Mouse (Mus musculus): Measurements from ENCODE around the gene Kifc3. TPM values are rescaled to one million over a fixed set of nuclear protein-coding genes. Genes with fewer than 3 reads are reported as not detected.

Kifc3 gene
- total and polyA plus RNA-seq, 3 experiments, result 0.78 to 1.8 (median 1.7) TPM

GRCm38 (mm10) chr8:95227151-95227468, 24.5 kb upstream of the Kifc3 start:
- dilution Hi-C loops (cut with MboI; ENCODE audit: extremely low pct_ligation_motif_present, extremely low pct_unique_long_range_greater_than_20kb, low sequenced_read_pairs), result no loop called here
- H3K4me2 ChIP-seq (ENCODE audit: insufficient read depth, low read depth, poor library complexity, severe bottlenecking), result no peak overlapping the region

GRCm38 (mm10) chr8:95226251-95227150, 23.9 kb upstream of the Kifc3 start:
- Histone ChIP-seq H3K4me3 (replicated peaks in 1 of 3; ENCODE audit: low read depth in 2 of 3, low read length in 2 of 3, poor library complexity in 1 of 3) (no peak overlapping the region), H3K36me3 (replicated peaks in 1 of 2; ENCODE audit: control insufficient read depth in 1 of 2, insufficient read depth in 1 of 2, low read length in 1 of 2) (no peaks in the 10 kb centered on the region), H3K27me3 (replicated peaks) (peaks cover 22% of the 10 kb centered on the region), H3K79me2 (replicated peaks; ENCODE audit: control insufficient read depth, extremely low read depth, insufficient read depth, poor library complexity, severe bottlenecking) (no peaks in the 10 kb centered on the region), H3K4me1 (ENCODE audit: control insufficient read depth in 1 of 2, insufficient read depth in 2 of 2) (peaks cover 0 to 2% of the 10 kb centered on the region in 2 experiments; a peak in 1 of 4 replicates), H3K9me3 (replicated peaks; ENCODE audit: low read length) (peaks cover 13% of the 10 kb centered on the region), H3K27ac (ENCODE audit: insufficient read depth, low read depth) (no peak overlapping the region), H3K4me2 (ENCODE audit: insufficient read depth, low read depth, poor library complexity, severe bottlenecking) (no peak overlapping the region), H3K9ac (ENCODE audit: insufficient read depth, low read depth) (no peak overlapping the region)
- no peak for DNase-seq (ENCODE audit: extremely low read depth)
- dilution Hi-C loops (cut with MboI; ENCODE audit: extremely low pct_ligation_motif_present, extremely low pct_unique_long_range_greater_than_20kb, low sequenced_read_pairs) (no loop called here), in situ Hi-C loops (cut with MboI; ENCODE audit: low pct_ligation_motif_present, low pct_unique_long_range_greater_than_20kb, low sequenced_read_pairs) (no loop called here)
- TF ChIP-seq UBTF (IDR thresholded peaks at IDR 0.05; ENCODE audit: low read depth, low read length), result no peak
- no peak for TF ChIP-seq KAT2A (IDR thresholded peaks at IDR 0.05; ENCODE audit: insufficient replicate concordance, low read length)

More at GRCm38 (mm10) chr8:95227151-95227468, 24.5 kb upstream of the Kifc3 start:
- Histone ChIP-seq H3K27ac (ENCODE audit: insufficient read depth, low read depth) (no peak overlapping the region), H3K9me3 (replicated peaks; ENCODE audit: low read length) (peaks cover 13% of the 10 kb centered on the region), H3K4me1 (ENCODE audit: control insufficient read depth in 1 of 2, insufficient read depth in 2 of 2) (no peaks in the 10 kb centered on the region), H3K9ac (ENCODE audit: insufficient read depth, low read depth) (no peak overlapping the region), H3K27me3 (replicated peaks) (peaks cover 22% of the 10 kb centered on the region), H3K79me2 (replicated peaks; ENCODE audit: control insufficient read depth, extremely low read depth, insufficient read depth, poor library complexity, severe bottlenecking) (no peaks in the 10 kb centered on the region), H3K36me3 (replicated peaks in 1 of 2; ENCODE audit: control insufficient read depth in 1 of 2, insufficient read depth in 1 of 2, low read length in 1 of 2) (no peaks in the 10 kb centered on the region), H3K4me3 (replicated peaks in 1 of 3; ENCODE audit: low read depth in 2 of 3, low read length in 2 of 3, poor library complexity in 1 of 3) (no peak overlapping the region)
- no peak for TF ChIP-seq CHD1 (IDR thresholded peaks at IDR 0.05; ENCODE audit: low read depth, low read length)
- TF ChIP-seq MEF2A (IDR thresholded peaks at IDR 0.05; ENCODE audit: borderline replicate concordance, low read depth, low read length), result no peak
- no peak for TF ChIP-seq MXI1 (IDR thresholded peaks at IDR 0.05; ENCODE audit: low read depth, low read length)
- TF ChIP-seq ETS1 (conservative IDR thresholded peaks at IDR 0.05; ENCODE audit: low read depth, low read length), result no peak
- no peak for TF ChIP-seq E2F4 (IDR thresholded peaks at IDR 0.05; ENCODE audit: insufficient replicate concordance, low read depth, low read length)
- TF ChIP-seq PAX5 (IDR thresholded peaks at IDR 0.05; ENCODE audit: low read length), result no peak
- TF ChIP-seq TCF12 (IDR thresholded peaks at IDR 0.05; ENCODE audit: low read depth, low read length), result no peak
- no peak for TF ChIP-seq ZC3H11A (IDR thresholded peaks at IDR 0.05; ENCODE audit: low read depth, low read length)
- TF ChIP-seq JUN (IDR thresholded peaks at IDR 0.05; ENCODE audit: insufficient read depth, low read depth, low read length), result no peak
- TF ChIP-seq MYC (IDR thresholded peaks at IDR 0.05; ENCODE audit: low read depth, low read length), result no peak
- no peak for TF ChIP-seq MAZ (IDR thresholded peaks at IDR 0.05; ENCODE audit: low read depth, low read length)
- TF ChIP-seq UBTF (IDR thresholded peaks at IDR 0.05; ENCODE audit: low read depth, low read length), result no peak
- no peak for TF ChIP-seq POLR2A (IDR thresholded peaks at IDR 0.05; ENCODE audit: low read depth, low read length)
- TF ChIP-seq CHD2 (IDR thresholded peaks at IDR 0.05; ENCODE audit: low read length), result no peak
- TF ChIP-seq USF2 (conservative IDR thresholded peaks at IDR 0.05; ENCODE audit: low read depth, low read length), result no peak
- no peak for TF ChIP-seq SMC3 (IDR thresholded peaks at IDR 0.05; ENCODE audit: low read depth, low read length)
- no peak for TF ChIP-seq GABPA (IDR thresholded peaks at IDR 0.05; ENCODE audit: insufficient replicate concordance, low read depth, low read length)
- no peak for TF ChIP-seq HCFC1 (IDR thresholded peaks at IDR 0.05; ENCODE audit: low read depth, low read length)
- TF ChIP-seq POLR2AphosphoS2 (IDR thresholded peaks at IDR 0.05; ENCODE audit: low read depth, low read length), result no peak
- TF ChIP-seq MAFK (IDR thresholded peaks at IDR 0.05; ENCODE audit: insufficient replicate concordance, low read length), result no peak
- DNase-seq (ENCODE audit: extremely low read depth), result no peak
- in situ Hi-C loops (cut with MboI; ENCODE audit: low pct_ligation_motif_present, low pct_unique_long_range_greater_than_20kb, low sequenced_read_pairs), result no loop called here

All from CH12.LX (cell line).